Mouse (Mus musculus) layer of hippocampus, adult 11-12 months (tissue): ENCODE data around the gene Rars2.

Source experiments
- DNase-seq: peaks from one replicate; pipeline ENCODE4 v3.0.0; 2022; ENCODE audit warnings: low spot score

Rars2 gene

DNA sequence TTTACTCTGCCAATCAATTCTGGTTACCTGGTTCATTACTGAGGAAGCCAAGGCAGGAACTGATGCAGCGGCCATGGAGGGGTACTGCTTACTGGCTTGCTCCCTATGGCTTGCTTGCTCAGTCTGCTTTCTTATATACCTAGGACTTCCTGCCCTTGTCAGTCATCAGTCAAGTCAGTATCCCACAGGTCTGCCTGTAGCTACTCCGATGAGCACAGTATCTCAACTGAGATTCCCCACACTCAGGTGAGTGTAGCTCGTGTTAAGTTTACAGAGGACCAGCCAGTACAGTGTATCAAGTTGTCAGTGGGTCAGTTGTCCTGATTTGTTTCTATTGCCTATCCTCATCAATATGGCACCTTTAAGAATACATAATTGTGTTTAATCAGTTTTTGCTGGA lies 26.0 kb downstream of the Rars2 start:
- DNase-seq = no peak

- no peak for DNase-seq
These were observed 30.0 kb downstream of the Rars2 start for GRCm38 (mm10) chr4:34644779-34645178.

DNA sequence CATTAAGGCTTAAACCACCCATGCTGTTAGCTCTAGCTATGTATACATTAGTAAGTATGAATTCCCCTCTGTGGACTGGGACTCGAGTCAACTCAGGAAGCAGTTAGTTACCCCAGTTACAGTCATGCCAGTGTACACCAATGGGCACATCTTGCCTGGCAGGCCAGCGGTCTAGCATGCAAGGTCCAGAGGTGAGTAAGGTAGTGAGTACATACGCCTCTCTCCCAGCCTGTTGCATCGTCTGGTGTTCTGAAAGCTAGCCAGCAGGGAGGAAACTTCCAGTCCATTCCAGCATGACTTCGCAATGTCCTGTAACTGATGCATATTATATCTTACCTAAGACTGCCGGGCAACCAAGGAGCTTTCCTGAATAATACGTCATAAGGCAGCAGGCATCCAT lies 38.4 kb downstream of the Rars2 start:
- no peak for DNase-seq

DNA sequence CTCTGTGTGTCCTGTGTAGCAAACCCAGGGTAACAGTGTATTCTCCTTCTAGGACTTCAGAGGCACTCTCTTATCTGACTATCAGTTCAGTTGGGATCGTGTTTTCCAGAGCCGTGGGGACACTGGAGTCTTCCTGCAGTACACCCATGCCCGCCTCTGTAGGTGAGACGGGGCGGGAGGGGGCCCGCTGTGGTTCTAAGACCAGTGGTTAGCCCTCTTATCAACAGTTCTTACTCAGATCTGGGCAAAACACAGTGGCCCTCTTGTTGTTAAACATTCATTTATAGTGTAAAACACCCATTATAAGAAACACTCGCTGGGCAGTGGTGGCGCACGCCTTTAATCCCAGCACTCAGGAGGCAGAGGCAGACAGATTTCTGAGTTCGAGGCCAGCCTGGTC lies 41.3 kb downstream of the Rars2 start:
- DNase-seq = no peak

- DNase-seq = no peak
These were observed 44.3 kb downstream of the Rars2 start for GRCm38 (mm10) chr4:34659012-34659411.

DNA sequence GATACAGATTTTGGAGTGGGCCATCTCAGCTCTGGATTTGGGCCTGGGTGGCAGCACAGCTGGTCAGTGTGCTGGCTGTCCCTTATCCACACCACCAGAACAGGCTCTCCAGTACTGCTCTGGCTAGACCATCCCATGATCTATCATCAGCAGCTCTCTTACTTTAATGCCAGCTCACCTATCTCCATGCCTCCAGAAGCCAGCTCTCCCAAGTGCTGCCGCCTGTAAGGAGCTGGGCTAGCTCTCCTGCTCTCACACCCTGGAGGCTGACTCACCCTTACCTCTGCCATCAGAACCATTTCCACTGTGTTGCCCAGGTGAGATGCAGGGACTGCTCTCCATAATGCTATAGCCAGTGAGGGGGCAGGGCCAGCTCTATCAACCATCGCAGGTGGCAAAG lies 46.8 kb downstream of the Rars2 start:
- DNase-seq = no peak

DNA sequence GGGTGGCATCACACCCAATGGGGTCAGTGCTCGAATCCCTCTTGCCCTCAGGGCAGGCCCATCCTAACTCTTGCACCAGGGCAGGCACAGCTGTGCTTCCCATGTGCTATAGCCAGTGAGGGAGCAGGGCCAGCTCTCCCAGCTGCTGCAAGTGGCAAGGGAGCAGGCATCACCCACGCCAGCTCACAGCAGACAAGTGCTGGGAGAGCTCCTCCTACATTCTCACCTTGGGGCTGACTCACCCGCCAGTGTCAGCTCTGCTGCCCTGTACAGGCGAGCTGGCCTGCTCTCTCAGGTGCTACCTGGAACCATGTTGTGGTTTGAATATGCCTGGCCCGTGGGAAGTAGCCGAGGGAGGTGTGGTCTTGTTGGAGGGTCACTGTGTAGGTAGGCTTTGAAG lies 47.2 kb downstream of the Rars2 start:
- no peak for DNase-seq

- DNase-seq = no peak
These were observed 53.2 kb downstream of the Rars2 start for GRCm38 (mm10) chr4:34667923-34668322.

DNA sequence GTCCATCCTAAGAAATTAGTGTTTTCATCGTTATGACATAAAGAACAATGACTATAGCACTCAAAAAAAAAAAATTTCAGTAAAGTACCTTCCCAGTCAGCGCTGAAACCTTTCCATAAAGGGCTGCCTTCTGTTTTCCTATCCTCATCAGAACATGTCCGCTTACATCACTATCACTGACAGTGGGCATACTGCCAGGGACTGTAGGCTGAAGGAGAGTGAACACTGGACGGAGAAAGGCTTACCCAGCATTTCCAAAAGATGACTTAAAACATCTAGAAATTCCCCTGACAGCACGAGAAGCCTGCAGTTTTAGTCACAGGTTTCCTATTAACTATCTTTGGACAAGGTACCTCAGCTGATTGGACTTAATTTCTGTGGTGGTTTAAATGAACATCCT lies 59.0 kb downstream of the Rars2 start:
- no peak for DNase-seq

DNA sequence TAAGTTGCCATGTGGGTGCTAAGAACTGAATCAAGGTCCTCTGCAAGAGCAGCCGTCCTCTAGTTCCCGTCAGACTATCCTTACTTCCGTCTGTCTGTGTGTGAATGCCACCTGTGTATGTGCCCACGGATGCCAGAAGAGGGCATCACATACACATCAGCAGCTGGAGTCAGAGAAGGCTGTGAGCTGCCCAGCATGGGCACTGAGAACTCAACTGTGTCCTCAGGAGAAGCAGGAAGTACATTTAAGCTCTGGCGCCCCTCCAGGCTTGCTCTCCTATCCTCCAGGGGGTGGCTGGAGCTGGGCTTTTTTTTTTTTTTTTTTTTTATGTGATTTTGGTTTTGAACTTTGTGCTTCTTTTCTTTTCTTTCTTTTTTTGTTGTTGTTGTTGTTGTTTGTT lies 65.8 kb downstream of the Rars2 start:
- no peak for DNase-seq

- peak; percentile 94 for DNase-seq
These were observed 72.3 kb downstream of the Rars2 start, which contains the start of gene Slc35a1 for GRCm38 (mm10) chr4:34686874-34687567. Gene Slc35a1 (minus strand): TSS chr4:34687438.

DNA sequence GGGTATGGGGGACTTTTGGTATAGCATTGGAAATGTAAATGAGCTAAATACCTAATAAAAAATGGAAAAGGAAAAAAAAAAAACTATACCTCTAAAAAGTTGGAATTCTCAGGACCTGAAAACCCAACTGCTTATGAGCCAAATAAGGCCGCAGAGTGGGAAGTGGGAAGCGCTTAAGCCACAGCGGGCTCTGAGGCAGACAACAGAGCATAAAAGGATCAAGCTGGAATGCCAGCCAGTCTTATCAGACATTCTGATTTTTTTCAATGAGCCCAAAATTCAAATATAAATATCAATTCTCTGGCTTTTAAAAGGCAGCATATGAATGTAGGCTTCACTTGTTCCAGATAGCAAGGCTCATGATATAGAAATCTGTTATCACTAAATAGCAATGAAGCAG lies 73.3 kb downstream of the Rars2 start:
- no peak for DNase-seq

DNA sequence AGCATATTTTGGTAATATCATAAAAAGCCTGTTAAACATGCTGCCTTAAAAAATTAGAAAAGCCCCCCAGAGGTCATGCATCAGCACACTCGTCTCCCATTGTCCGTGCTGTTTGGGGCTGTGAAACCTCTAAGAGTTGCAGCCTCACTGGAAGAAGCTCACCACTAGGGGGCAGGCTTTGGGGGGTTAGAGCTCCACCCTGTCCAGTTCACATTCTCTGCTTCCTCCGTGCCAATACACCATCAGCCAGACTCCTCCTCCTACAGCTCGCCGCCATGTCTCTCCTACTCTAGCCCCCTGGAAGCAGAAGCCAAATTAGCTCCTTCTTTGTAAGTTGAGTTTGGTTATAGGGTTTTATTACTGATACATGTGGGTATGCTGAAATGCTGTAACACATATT lies 86.8 kb downstream of the Rars2 start:
- DNase-seq = peak; percentile 38

DNA sequence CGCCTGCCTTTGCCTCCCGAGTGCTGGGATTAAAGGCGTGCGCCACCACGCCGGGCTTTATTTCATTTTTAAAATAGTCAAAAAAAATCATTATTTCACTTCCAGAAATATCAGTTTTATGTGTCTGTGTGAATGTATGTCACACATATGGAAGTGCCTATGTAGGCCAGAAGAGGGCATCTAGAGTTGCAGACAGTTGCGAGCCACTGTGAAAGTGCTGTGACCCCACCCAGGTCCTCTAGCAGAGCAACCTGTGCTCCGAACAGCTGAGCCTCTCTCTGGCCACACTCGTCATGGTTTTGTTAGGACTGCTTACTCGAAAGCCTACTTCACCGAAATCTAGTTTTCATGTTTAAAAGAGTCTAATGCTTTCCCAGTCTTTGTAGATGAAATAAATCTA lies 87.5 kb downstream of the Rars2 start:
- no peak for DNase-seq

DNA sequence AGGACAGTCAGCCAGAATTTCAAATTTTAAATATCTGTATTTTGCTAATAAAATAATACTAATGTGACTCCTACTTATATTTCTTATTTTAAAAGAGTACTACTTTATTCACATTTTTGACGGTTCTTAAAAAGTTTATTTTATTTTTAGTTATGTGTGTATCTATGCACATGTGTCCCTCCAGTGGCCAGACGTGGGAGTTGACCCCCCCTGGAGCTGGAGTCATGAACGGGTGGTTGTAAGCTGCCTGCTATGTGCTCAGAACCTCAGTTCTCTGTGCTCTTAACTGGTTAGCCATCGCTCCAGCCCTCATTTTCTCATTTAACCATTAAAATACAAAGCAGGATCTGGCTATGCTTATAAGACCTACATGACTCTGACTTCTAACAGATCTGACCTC lies 88.3 kb downstream of the Rars2 start:
- no peak for DNase-seq

DNA sequence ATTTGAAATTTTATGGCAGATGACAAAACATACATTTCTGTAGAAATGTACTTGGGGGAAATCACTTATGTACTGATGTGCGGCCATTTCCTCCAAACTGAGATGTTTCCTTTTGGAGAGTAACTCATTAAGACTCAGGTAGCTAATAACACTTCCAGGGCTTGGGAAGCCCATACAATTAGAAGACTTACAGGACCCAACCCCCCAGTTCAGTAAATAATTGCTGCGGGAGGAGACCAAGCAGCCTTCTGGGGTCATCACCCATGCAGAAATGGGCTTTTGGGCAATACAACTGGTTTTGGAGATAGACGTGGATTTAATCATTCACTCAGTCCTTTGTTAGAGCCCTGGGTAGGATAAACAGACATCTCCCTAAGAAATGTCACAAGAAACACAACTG lies 92.5 kb downstream of the Rars2 start:
- no peak for DNase-seq

DNA sequence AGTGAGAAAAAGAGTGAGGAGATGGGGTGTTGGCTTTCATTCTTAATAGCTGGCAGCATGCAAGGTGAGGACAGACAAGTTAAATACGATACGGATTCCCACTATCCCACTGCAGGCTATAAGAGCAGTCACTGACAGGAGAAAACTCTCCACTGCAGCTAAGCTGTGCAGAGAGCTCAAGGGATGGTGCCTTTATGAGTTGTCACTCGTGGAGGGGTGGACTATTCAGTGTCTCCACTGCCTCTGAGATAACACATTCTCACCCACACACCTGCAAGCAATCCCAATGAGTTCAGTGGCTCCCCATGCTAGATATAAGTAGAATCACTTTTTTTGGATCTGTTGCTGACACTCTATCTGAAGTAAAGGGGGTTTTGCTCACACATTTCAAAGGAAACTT lies 93.4 kb downstream of the Rars2 start:
- DNase-seq = no peak
